Mouse (Mus musculus) myocyte (in vitro differentiated cells): ENCODE measurements around the gene Hbs1l. TPM values are rescaled to one million over a fixed set of nuclear protein-coding genes. Genes with fewer than 3 reads are reported as not detected.

ENCODE experiments used
- H3K27me3 ChIP-seq: one replicate; pipeline ENCODE4 v1.6.1; 2011; ENCODE audit not compliant: control insufficient read depth, insufficient read depth, insufficient read length
- H3K36me3 ChIP-seq: one replicate; pipeline ENCODE4 v1.6.1; 2011; ENCODE audit not compliant: control insufficient read depth, insufficient read depth
- H3K4me2 ChIP-seq: one replicate; pipeline ENCODE4 v1.6.1; 2011; ENCODE audit warnings: low read depth, control low read depth
- H3K4me3 ChIP-seq: one replicate; pipeline ENCODE4 v1.5.1; 2011; ENCODE audit warnings: mild to moderate bottlenecking, control low read depth, moderate library complexity
- H3K79me2 ChIP-seq: one replicate; pipeline ENCODE4 v1.6.1; 2011; ENCODE audit not compliant: control insufficient read depth, insufficient read depth
- H3ac ChIP-seq: one replicate; pipeline ENCODE4 v1.6.1; 2011; ENCODE audit not compliant: control insufficient read depth, insufficient read length
- CEBPB ChIP-seq: IDR thresholded peaks from 2 replicates; pipeline ENCODE4 v1.6.1; 2011; ENCODE audit warnings: mild to moderate bottlenecking, moderate library complexity; ENCODE audit not compliant: poor library complexity, insufficient read depth, severe bottlenecking
- E2F4 ChIP-seq: IDR thresholded peaks from one replicate; pipeline ENCODE4 v1.6.1; 2011; ENCODE audit warnings: mild to moderate bottlenecking, control low read depth, moderate library complexity; ENCODE audit not compliant: insufficient read depth
- MAX ChIP-seq: IDR thresholded peaks from one replicate; pipeline ENCODE4 v1.6.1; 2011; ENCODE audit warnings: low read depth, mild to moderate bottlenecking, control low read depth
- MYOD1 ChIP-seq, 3 experiments: IDR thresholded peaks; one replicate each; pipeline ENCODE4 v1.6.1; 2011; ENCODE audit warnings: control low read depth in 2 of 3, low read depth in 2 of 3, mild to moderate bottlenecking in 2 of 3, moderate library complexity in 1 of 3; ENCODE audit not compliant: insufficient read length in 2 of 3, control insufficient read depth in 1 of 3
- MYOG ChIP-seq, 3 experiments: IDR thresholded peaks; one replicate each; pipeline ENCODE4 v1.6.1; 2011; ENCODE audit warnings: control low read depth in 2 of 3, low read depth in 2 of 3, mild to moderate bottlenecking in 2 of 3; ENCODE audit not compliant: insufficient read length in 2 of 3, control insufficient read depth in 1 of 3, insufficient read depth in 1 of 3
- POLR2A ChIP-seq: IDR thresholded peaks from one replicate; pipeline ENCODE4 v1.6.1; 2011; ENCODE audit warnings: low read depth, mild to moderate bottlenecking, control low read depth, moderate library complexity; ENCODE audit not compliant: insufficient read length
- POLR2AphosphoS2 ChIP-seq: IDR thresholded peaks from one replicate; pipeline ENCODE4 v1.6.1; 2011; ENCODE audit warnings: low read depth, control low read depth; ENCODE audit not compliant: insufficient read length
- REST ChIP-seq: IDR thresholded peaks from one replicate; pipeline ENCODE4 v1.6.1; 2011; ENCODE audit warnings: mild to moderate bottlenecking, control low read depth, moderate library complexity; ENCODE audit not compliant: insufficient read depth, insufficient read length
- SRF ChIP-seq: IDR thresholded peaks from one replicate; pipeline ENCODE4 v1.6.1; 2011; ENCODE audit warnings: low read depth; ENCODE audit not compliant: control insufficient read depth, insufficient read length
- TCF12 ChIP-seq: IDR thresholded peaks from one replicate; pipeline ENCODE4 v1.6.1; 2011; ENCODE audit warnings: mild to moderate bottlenecking, control low read depth; ENCODE audit not compliant: poor library complexity, insufficient read depth, severe bottlenecking
- TCF3 ChIP-seq: IDR thresholded peaks from one replicate; pipeline ENCODE4 v1.6.1; 2011; ENCODE audit warnings: low read depth, control low read depth; ENCODE audit not compliant: insufficient read length
- USF1 ChIP-seq: IDR thresholded peaks from one replicate; pipeline ENCODE4 v1.6.1; 2011; ENCODE audit warnings: low read depth, mild to moderate bottlenecking, control low read depth, moderate library complexity
- polyA plus RNA-seq: library from polyadenylated mRNA; unstranded; fragments of >200 nt; fragmentation: generic; extraction: Trizol; gene quantifications from one replicate; pipeline ENCODE4 v1.2.1, GENCODE M21; 2012; ENCODE audit warnings: missing spikeins

Hbs1l gene
- polyA plus RNA-seq, 1 experiment: 50.0 TPM

- Histone ChIP-seq H3ac (no peak overlapping the region), H3K4me2 (no peak overlapping the region), H3K79me2 (no peaks in the 10 kb centered on the region), H3K27me3 (peaks cover 5% of the 10 kb centered on the region), H3K4me3 (no peak overlapping the region), H3K36me3 (no peaks in the 10 kb centered on the region)
- TF ChIP-seq MYOD1 (IDR thresholded peaks at IDR 0.05; ENCODE audit: control insufficient read depth in 1 of 3, insufficient read length in 2 of 3, low read depth in 2 of 3) (no peak), TCF12 (no peak), CEBPB (no peak), TCF3 (no peak), REST (no peak), USF1 (no peak), E2F4 (no peak), POLR2AphosphoS2 (no peak), MYOG (IDR thresholded peaks at IDR 0.05; ENCODE audit: control insufficient read depth in 1 of 3, insufficient read depth in 1 of 3, insufficient read length in 2 of 3, low read depth in 2 of 3) (no peak), SRF (no peak), MAX (no peak), POLR2A (no peak)
Observed at GRCm38 (mm10) chr10:21254266-21255140, 41.3 kb upstream of the Hbs1l start.

GRCm38 (mm10) chr10:21257244-21257643 lies 38.5 kb upstream of the Hbs1l start:
- Histone ChIP-seq H3K36me3 (no peaks in the 10 kb centered on the region), H3K79me2 (no peaks in the 10 kb centered on the region), H3K4me3 (no peak overlapping the region), H3K27me3 (peaks cover under 1% of the 10 kb centered on the region), H3ac (no peak overlapping the region), H3K4me2 (no peak overlapping the region)
- TF ChIP-seq MYOD1 (IDR thresholded peaks at IDR 0.05; ENCODE audit: control insufficient read depth in 1 of 3, insufficient read length in 2 of 3, low read depth in 2 of 3): no peak
- no peak for TF ChIP-seq MYOG (IDR thresholded peaks at IDR 0.05; ENCODE audit: control insufficient read depth in 1 of 3, insufficient read depth in 1 of 3, insufficient read length in 2 of 3, low read depth in 2 of 3)

GRCm38 (mm10) chr10:21259649-21260048 lies 36.1 kb upstream of the Hbs1l start:
- Histone ChIP-seq H3ac (no peak overlapping the region), H3K4me2 (no peak overlapping the region), H3K79me2 (no peaks in the 10 kb centered on the region), H3K27me3 (no peaks in the 10 kb centered on the region), H3K36me3 (no peaks in the 10 kb centered on the region), H3K4me3 (no peak overlapping the region)
- no peak for TF ChIP-seq USF1
- no peak for TF ChIP-seq POLR2A
- no peak for TF ChIP-seq TCF3
- TF ChIP-seq MYOG (IDR thresholded peaks at IDR 0.05; ENCODE audit: control insufficient read depth in 1 of 3, insufficient read depth in 1 of 3, insufficient read length in 2 of 3, low read depth in 2 of 3): no peak
- TF ChIP-seq MAX: no peak
- TF ChIP-seq POLR2AphosphoS2: no peak

GRCm38 (mm10) chr10:21265188-21265587 lies 30.6 kb upstream of the Hbs1l start:
- no peaks in the 10 kb centered on the region for H3K27me3 ChIP-seq
- TF ChIP-seq MYOD1 (IDR thresholded peaks at IDR 0.05; ENCODE audit: control insufficient read depth in 1 of 3, insufficient read length in 2 of 3, low read depth in 2 of 3): no peak
- no peak for TF ChIP-seq REST
- TF ChIP-seq CEBPB: no peak
- TF ChIP-seq MAX: no peak
- TF ChIP-seq POLR2A: no peak
- TF ChIP-seq TCF12: no peak
- TF ChIP-seq POLR2AphosphoS2: no peak
- no peaks in the 10 kb centered on the region for H3K79me2 ChIP-seq
- H3K4me3 ChIP-seq: no peak overlapping the region
- no peak overlapping the region for H3K4me2 ChIP-seq
- H3K36me3 ChIP-seq: no peaks in the 10 kb centered on the region
- no peak overlapping the region for H3ac ChIP-seq

- Histone ChIP-seq H3K79me2 (no peaks in the 10 kb centered on the region), H3K27me3 (no peaks in the 10 kb centered on the region)
- TF ChIP-seq USF1 (no peak), SRF (no peak), CEBPB (no peak), POLR2A (no peak), MYOG (IDR thresholded peaks at IDR 0.05; ENCODE audit: control insufficient read depth in 1 of 3, insufficient read depth in 1 of 3, insufficient read length in 2 of 3, low read depth in 2 of 3) (no peak), MAX (no peak), TCF3 (no peak), TCF12 (no peak), REST (no peak)
Observed at GRCm38 (mm10) chr10:21267452-21267851, 28.3 kb upstream of the Hbs1l start.

More at GRCm38 (mm10) chr10:21267452-21267851, 28.3 kb upstream of the Hbs1l start:
- Histone ChIP-seq H3ac (no peak overlapping the region), H3K4me2 (no peak overlapping the region), H3K36me3 (no peaks in the 10 kb centered on the region), H3K4me3 (no peak overlapping the region)
